Mouse (Mus musculus) urinary bladder, postnatal 25 days (tissue): ENCODE measurements at regions not wholly inside any gene's neighbourhood (a gene's known extent, or its start where the extent isn't known, plus 50 kb on each side); places are given as distances from the start of the nearest gene placed in this dataset.

Experiments used
- DNase-seq: peaks from one replicate; pipeline ENCODE4 v3.0.0; 2022; ENCODE audit warnings: low spot score

DNA sequence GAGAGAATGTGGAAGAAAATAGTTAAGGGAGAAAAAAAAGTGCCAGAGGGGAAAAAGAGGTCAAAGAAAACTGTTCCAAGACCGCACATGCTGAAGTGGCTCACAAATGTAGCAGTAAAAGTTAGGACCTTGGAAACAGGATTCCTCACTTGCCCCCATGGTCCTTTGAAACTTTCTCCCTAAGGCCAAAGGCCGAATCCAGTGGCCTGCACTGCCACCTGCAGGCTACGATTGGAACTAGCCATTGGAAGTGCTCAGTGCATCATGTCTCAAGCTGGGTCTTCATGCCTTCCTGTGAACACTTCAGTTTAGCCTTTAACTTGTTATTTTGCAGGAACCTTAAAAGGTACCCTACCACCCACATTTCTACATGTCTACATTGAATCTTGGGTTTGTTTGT, 56.3 kb upstream of the Mctp2 start:
- DNase-seq, result peak; percentile 74

DNA sequence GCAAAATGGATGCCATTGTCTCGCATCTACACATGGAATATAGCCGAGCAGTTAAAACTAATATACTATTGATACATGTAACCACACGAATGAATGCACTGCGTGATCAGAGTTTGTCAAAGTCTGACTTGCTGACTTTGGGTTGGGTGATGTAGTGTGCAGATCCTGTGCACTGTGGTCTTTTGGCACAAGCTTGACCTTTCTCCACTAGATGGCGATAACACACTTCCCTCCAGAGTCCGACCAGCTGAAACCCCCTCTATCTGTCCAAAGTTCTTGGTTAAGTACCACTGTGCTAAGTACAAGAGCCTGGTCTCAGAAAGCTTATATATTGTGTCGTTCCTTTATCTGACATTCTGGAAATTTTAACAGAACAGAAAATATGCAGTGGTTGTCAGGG, 84.9 kb upstream of the Mctp2 start:
- no peak for DNase-seq

DNA sequence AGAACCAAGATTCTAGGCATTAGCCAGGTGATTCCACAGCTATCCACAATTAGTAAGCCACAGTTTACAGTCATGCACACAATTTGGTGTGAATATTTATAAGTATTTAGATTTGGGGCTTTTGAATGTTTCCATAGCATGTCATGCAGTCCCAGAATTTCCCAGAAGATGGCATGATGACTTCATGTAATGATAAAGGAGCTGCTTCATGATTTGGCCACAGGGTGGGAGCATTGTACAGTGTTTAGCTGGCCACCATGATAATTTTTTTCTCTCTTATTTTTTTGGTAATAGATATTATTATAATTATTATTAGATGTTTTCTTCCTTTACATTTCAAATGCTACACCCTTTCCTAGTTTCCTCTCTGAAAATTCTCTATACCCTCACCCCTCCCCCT, 93.6 kb upstream of the Mctp2 start:
- DNase-seq, result peak; percentile 63

DNA sequence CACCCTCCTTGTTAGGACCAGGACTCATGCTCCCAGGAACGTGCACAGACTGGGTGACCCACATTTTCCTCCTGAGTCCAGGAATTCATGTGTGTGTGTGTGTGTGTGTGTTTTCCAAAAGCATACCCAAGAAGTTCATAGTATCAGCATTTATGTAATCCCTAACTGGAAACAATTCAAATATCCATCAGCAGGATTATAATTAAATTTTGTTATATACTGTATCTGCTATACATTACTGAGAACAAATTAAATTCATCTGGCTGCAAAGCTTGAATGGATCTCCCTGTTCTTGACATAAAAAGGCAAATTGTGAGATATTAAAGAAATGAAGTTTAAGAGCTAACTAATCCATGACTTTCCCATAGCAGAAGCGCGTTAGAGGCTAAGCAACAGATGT, 99.7 kb upstream of the Mctp2 start:
- DNase-seq, result no peak

DNA sequence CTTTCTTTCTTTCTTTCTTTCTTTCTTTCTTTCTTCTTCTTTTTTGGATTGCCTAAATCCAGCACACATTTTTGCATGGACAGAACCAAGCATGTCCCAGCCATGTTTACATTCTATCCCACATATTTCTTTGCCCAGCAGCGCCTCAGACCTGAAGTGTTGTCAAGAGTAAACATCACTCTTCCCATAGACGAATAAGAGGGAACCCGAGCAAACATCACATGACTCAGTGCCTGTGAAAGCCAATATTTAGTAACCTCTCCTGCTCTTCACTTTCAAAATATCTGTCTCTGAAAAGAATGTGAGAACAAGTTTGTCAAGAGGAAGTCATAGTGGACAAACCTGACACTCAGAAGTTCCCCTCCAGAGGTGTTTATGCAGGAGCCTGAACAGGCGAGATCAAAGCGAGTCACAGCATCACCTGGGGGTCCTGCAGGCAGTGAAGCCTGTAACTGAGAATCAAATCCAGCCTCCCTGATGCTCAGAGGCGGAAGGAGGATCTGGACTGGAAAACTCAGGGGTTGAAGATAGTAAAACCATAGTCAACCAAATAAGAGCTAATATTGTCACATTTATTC, 102.1 kb upstream of the Mctp2 start:
- no peak for DNase-seq

DNA sequence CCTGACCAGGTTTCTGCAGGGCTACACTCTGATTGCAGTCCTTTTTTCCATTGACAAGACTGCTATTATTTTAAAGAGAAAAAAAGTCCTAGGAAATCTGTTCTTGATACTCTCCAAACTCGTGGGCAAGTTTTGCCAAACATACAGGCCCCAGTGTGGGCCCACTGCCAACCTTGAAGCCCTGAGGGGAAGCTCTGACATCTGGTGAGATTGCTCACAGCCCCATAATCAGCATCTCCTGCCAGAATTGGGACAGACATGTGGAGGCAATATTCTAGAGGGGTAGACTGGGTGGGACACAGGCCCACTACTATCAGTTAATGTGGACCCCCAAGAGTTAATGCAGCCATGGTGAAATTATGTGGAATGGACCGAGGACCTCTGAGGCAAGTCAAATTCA, 132.1 kb upstream of the Mctp2 start:
- no peak for DNase-seq

DNA sequence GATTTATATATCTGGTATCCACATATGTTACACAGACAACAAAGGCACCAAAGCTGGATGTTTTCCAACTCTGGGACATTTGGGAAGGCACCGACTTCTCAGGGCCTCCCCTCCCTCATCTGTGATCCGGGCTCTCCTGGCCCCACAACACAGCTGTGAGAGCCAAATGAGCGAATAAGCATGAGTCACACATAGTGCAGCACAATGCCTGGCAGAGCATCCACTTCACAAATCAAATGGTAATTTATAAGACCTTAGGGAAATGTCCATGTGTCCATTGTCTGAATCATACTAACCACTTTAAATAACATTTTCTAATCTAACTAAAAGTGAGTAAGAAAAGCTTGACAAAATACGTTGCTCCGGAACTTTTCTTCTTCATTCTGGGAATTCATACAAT, 135.6 kb upstream of the Mctp2 start:
- no peak for DNase-seq

DNA sequence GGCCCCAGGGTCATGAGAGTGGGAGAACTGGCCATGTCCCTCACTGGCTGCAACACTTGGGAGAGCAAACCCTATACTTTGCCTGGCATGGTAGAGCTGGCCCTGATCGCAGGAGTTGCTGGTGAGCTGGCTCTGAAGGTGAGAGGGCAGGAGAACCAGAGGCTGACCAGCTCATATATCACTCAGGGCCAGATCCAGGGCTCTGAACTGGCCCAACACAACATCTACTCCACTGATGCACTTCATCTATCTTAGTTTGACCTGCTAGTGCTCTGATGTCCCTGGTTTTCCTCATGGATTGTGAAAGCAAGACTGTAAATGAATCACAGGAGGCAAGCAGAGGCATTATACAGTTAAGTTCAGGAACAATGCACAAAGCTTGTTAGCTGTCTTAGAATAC, 137.6 kb upstream of the Mctp2 start:
- no peak for DNase-seq

DNA sequence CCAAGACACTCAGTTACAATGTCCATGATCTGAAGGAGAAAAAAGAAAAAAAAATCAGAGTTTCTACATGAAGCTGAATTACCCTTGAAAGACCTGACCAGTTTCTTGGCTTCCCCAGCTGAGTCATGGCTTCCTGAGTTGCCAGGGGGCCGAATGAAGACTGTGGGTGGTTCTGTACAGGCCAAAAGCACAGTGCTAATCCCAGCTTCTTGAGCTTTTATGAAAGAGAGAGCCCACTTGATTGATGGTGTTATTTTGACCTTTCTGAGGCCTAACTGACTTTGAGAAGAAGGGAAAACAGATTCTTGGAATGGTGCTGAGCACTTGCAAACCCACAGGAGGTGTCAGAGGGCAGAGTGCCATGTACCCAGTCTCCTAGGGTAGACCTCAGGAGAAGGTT, 138.4 kb upstream of the Mctp2 start:
- no peak for DNase-seq

DNA sequence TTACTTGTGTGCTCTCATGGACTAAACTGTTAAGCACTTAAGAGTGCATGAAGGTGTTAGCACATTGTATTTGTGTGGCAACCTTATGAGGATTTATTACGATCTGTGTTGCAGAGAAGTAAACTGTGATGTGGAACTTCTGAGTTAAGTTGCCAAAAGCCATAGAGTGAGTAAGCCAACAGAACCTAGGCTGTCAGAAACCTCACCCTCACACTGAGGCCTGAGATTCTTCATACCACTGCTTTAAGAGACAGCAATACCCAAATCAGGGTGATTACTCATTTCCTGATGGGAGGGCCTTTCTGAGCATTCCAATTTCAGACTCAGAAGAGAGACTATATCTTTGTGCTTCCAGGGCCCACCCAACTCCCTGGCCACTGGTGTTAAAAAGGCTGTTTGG, 140.5 kb upstream of the Mctp2 start:
- DNase-seq, result no peak

DNA sequence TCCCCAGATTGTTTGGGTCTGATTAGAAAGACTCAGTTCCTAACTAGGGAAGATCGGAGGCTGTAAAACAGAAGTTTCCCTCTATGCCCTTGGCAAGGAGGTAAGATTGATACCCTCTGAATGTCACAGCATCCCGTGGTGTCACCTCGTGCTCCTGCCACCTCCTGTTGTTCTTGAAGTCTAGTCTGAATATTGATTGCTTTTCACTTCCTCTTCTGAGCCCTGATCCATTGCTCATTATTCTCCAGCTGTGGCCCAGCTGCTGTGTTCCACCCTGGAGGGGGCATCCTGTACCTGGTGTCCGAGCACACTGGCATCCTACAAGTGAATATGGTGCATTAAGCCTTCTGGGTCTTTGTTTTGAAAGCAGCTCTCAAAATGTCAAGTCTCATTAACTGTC, 156.6 kb upstream of the Mctp2 start:
- DNase-seq, result no peak

DNA sequence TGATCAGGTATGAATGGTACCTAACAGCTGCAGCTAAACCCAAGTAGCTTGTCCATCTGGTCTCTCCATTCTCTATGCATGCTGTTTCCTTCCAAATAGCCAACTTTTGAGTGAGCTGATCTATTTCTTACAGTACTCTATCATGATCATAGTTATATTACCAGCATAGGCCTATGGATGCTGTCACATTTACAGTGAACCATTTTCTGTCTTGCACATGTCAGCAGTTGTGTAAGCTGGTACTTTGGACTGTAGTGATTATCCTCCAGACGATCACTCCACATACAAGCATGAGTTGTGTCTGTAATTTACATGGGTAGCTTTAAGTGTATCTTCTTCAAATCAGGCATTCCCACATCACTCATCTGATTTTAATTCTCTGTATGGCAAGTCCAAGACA, 158.2 kb upstream of the Mctp2 start:
- DNase-seq, result no peak

DNA sequence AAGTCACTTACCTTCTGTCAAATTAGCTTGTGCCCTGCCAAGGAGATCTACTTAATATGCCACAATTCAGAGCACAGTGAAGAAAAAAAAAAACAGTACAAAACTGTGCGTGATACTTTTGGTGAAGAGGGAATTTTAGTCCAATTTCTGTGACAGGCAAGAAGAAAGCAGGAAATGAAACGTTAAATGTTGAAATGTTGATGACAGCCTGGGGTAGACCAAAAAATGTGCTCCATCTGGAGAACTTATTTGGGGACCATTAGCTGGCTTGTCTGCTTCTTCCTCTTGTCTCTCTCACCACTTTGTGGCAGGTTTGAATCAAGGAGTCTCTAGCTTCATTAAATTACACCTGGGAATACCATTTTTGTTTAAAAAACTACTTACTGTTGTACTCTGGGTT, 163.3 kb upstream of the Mctp2 start:
- DNase-seq, result no peak

DNA sequence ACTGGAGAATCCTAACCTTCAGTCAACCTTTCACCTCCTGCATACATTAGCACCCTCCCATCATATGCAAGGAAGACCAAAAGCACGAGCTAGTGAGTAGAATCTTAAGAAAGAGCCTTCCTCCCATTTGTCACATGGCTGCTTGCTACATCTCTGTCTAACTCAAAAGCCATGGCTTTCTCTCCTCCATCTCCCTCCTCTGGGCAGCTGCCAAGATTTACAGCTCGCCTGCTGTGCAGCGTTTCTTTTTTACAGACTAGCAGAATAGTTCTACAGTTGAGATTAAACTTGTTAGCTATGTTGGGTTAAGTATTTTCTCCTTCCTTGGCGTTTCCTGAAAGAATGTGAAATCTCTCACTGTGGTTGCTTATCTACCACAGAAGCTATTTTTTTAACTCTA, 168.3 kb upstream of the Mctp2 start:
- DNase-seq, result no peak

DNA sequence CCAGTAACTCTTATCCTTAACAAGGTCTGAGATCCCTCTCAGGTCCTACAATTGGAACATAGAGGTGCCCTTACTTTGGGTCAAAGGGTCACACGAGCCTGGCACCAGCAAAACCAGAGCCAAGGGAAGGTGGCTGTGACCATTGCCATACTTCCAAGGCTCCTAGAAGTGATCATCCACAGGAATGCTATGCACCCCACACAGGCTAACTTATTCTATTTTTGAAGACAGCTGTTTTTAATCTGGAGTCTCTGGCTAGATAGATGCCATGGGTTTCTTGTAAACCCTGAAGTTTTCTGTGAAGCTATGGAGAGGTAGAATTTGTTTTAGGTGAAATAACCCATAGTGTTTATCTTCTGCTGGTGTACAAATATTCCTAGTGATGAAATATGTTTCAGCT, 172.5 kb upstream of the Mctp2 start:
- no peak for DNase-seq

DNA sequence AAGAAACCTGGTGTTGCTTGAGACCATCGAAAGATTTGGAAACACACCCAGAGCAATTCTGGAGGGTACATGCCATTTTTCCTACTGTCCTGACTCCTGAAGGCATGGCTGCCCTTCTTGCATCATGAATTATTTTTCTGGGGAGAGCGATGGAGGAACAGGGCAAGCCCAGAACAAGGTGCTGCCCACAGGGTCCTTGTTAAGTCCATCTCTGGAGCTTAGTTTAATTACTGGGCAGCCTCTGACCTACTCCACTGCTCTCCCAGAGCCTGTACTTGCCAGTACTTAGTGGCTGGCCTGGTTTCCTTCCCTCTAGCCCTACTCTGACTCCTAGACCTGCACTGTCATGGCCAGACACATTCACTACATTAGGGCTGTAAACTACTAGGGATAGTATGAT, 174.9 kb upstream of the Mctp2 start:
- no peak for DNase-seq

DNA sequence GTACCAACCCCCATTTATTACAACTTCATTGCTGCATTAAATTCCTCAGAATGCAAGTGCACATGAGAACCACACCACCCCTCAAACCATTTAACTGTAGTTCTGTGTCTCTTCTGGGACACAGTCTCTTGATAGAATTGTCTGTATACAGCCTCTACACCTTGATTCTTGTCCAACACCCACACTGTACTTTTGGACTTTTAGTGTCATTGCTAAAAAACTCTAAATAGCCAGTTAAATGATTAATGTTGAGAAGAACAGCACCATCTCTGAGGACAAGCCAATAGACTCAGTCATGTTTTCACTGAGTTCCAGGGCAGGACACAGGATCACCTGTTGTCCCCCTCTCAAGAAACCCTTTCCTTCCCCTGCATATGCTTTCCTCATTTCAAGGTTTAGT, 183.8 kb upstream of the Mctp2 start:
- DNase-seq, result no peak

DNA sequence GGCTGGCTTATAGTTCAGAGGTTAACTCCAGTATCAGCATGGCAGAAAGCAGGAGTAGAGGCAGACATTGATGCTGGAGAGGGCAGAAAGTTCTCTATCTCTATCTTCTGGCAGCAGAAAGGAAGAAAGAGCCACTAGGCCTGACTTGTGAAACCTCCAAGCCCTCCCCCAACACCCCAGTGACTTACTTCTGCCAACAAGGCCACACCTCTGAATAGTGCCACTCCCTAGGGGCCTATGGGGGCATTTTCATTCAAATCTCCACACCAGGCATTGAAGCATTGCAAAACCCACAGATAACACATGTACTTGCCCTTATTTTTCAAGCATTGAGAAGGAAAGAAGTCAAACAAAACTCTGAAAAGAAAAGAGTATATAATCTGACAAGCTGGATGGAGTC, 186.9 kb upstream of the Mctp2 start:
- no peak for DNase-seq

DNA sequence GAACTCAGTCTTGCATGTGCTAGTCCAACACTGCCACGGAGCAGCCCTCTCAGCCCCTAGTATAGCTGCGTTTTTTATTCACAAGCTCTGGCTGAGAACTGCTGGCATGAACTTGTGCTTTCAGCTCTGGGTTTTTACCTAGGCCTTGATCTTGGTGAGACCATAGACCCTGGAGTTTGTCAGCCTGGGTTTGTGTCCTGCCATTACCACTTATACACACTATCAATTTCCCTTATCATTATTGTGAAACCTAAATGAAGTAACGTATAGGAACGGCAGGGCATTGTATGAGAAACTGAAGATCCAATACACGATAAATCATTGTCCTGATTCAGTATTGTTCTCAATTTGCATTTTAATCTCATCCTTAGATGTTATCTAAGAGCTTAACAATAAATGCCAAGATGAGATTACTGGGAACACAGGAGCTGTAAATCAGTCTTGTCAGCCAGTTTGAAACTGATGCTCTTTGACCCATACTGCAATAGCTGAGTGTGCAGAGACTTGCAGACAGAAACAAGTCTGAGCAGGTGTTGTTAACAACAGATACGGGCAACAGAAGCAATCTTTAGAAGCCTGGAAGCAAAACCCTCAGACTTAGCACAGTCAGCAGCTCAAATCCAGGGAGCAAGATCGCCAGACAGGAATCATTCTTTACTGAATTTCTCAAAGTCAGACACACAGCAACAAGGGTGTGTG, 190.7 kb upstream of the Mctp2 start:
- DNase-seq, result no peak

DNA sequence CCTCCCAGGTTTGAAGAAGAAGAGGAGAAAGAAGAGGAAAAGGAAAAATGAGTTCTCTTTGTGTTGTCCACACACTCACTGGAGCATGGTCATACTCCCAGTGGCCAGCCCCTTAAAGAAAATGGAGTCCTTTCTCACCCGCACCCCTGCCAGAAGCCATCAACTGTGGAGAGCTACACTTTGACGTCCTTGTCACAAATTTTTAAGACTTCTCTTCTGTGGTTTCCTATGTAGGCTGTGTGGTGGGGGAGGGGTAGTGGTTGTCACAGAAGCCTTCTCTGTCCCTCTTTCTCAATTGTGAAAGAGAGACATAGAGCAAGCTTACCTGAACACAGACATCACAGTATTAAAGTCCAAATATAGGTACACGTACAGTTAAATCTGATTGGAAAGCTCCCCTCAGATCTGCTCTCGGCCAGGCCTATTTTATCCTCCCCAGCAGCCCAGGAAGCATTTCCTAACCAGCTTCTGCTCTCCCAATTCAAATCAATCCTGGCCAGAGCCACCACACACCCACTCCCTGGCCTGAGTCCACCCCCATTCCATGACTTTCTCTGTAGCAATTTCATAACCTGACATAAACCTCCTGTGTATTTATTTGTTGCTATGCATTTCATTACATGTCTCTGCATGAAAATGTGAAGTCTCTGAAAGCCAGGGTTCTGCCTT, 192.3 kb upstream of the Mctp2 start:
- DNase-seq, result peak; percentile 23

DNA sequence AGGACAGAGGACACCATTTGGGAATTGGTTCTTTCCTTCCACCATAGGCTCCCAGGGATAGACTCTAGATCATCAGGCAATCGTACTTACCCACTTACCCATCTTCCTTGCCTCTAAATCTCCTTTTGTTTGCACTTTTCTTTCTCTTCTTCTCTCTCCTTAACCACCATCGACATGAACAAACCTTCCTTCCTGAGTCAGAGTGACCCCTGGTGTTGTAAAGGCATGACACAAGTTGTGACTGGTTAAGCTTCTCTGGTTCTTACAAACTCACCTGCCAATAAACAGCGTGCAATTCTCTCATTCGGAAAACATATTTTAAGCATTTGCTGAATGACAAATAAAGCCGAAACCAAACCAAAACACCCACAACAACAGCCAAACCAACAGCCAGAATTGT, 193.4 kb upstream of the Mctp2 start:
- no peak for DNase-seq

DNA sequence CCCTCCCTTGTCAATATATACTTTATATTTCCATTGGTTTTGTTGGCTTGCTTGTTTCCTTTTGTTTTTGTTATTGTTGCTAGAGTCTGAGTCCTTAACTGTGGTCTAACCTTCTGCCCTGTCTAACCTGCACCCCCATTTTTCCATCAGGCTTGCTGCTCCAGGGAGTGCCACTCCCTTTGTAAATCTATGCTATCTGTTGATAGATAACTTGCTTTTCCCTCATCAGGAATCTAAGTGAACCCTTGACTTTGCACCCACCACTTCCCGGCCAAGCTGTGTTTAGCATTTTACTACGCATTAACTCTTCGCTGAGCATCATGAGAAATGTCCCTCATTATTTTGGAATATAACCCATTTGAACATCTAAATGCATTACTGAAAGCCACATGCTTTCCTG, 193.8 kb upstream of the Mctp2 start:
- DNase-seq, result no peak

DNA sequence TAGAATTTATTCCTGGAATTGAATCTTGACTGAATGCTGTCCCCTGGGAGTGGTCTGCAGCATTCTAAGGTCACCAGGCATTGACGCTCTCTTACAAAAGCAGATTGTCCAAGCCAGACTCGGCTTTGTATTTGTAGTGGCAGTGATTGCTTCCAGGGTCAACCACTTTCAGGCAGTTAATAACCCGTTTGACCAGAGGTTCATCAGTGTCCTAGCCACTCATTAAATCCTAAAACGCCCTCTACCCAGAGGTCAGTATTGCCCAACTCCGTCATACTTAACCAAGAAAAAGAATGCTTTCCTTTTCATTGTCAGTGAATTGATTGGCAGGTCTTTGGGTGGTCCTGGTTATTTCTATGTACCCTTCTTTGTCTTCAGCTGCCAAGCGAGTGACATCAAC, 194.6 kb upstream of the Mctp2 start:
- no peak for DNase-seq

DNA sequence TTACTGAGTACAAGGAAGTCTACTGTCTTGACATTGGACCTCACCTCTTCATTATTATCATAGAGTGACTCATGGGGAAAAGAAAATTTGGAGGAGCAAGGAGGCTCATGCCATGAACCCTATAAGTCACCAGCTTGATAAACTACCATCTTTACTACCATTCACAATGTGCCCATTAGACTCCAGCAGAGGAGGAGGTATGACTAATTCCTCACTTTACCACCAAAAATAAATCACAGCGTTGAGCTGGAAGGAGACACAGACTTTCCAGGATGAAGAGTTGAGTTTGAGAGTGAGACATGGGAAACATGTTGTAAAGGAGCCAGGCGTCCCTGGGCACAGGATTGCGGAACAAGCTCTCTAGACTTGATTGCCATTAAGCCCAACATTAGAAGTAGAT, 195.0 kb upstream of the Mctp2 start:
- no peak for DNase-seq
